Mouse (Mus musculus) liver, embryonic 14.5 days (tissue): Measurements from ENCODE around the gene Pitpnm1.

Source experiments
- CTCF ChIP-seq: IDR thresholded peaks from 2 replicates; pipeline ENCODE4 v1.5.1; 2016; ENCODE audit warnings: antibody characterized with exemption, low read depth, control low read depth
- EP300 ChIP-seq: IDR thresholded peaks from 2 replicates; pipeline ENCODE4 v1.6.1; 2016; ENCODE audit warnings: antibody characterized with exemption, low read depth

- TF ChIP-seq CTCF (no peak), EP300 (no peak)
These were observed 12.5 kb downstream of the Pitpnm1 start for GRCm38 (mm10) chr19:4112063-4112960.
